Mouse (Mus musculus) retina, embryonic 14.5 days (tissue): Measurements from ENCODE around the gene Tcte1.
A peak's percentile ranks its signal among the peaks of the same experiment; 100 is the strongest.

Experiments
- DNase-seq: peaks from one replicate; pipeline ENCODE4 v3.0.0-alpha.2; 2015; ENCODE audit warnings: low spot score

Tcte1 gene

GRCm38 (mm10) chr17:45565103-45565502 is 41.9 kb downstream of the Tcte1 start:
- no peak for DNase-seq

- DNase-seq: no peak
Measured at GRCm38 (mm10) chr17:45566031-45566359, 42.8 kb downstream of the Tcte1 start.

GRCm38 (mm10) chr17:45566360-45567161 is 43.3 kb downstream of the Tcte1 start:
- no peak for DNase-seq

GRCm38 (mm10) chr17:45567162-45567601 is 43.9 kb downstream of the Tcte1 start:
- no peak for DNase-seq

GRCm38 (mm10) chr17:45568990-45569389 is 45.8 kb downstream of the Tcte1 start:
- no peak for DNase-seq

GRCm38 (mm10) chr17:45569999-45570398 is 46.8 kb downstream of the Tcte1 start:
- no peak for DNase-seq

GRCm38 (mm10) chr17:45572103-45573086 is 49.2 kb downstream of the Tcte1 start:
- peak; percentile 83 for DNase-seq

- DNase-seq: peak; percentile 98
Measured at GRCm38 (mm10) chr17:45573087-45573779, 50.0 kb downstream of the Tcte1 start, which contains the start of gene Hsp90ab1. Hsp90ab1 (minus strand) TSS chr17:45573271.

GRCm38 (mm10) chr17:45573780-45574123 is 50.5 kb downstream of the Tcte1 start:
- peak; percentile 95 for DNase-seq

GRCm38 (mm10) chr17:45574129-45574761 is 51.0 kb downstream of the Tcte1 start:
- DNase-seq: peak; percentile 67

- no peak for DNase-seq
Measured at GRCm38 (mm10) chr17:45575123-45575897, 52.1 kb downstream of the Tcte1 start.

GRCm38 (mm10) chr17:45578242-45578641 is 55.0 kb downstream of the Tcte1 start:
- no peak for DNase-seq

GRCm38 (mm10) chr17:45578843-45579242 is 55.6 kb downstream of the Tcte1 start:
- DNase-seq: no peak

GRCm38 (mm10) chr17:45579554-45579953 is 56.3 kb downstream of the Tcte1 start:
- no peak for DNase-seq

- no peak for DNase-seq
Measured at GRCm38 (mm10) chr17:45580958-45581477, 57.8 kb downstream of the Tcte1 start.

GRCm38 (mm10) chr17:45581567-45581983 is 58.3 kb downstream of the Tcte1 start:
- DNase-seq: peak; percentile 92

- no peak for DNase-seq
Measured at GRCm38 (mm10) chr17:45582188-45582587, 59.0 kb downstream of the Tcte1 start.

GRCm38 (mm10) chr17:45582715-45583355 is 59.6 kb downstream of the Tcte1 start:
- no peak for DNase-seq

GRCm38 (mm10) chr17:45584096-45584896 is 61.1 kb downstream of the Tcte1 start:
- DNase-seq: no peak
